16 mouse cellular contexts compared by ENCODE assay signal in the genomic region with DNA sequence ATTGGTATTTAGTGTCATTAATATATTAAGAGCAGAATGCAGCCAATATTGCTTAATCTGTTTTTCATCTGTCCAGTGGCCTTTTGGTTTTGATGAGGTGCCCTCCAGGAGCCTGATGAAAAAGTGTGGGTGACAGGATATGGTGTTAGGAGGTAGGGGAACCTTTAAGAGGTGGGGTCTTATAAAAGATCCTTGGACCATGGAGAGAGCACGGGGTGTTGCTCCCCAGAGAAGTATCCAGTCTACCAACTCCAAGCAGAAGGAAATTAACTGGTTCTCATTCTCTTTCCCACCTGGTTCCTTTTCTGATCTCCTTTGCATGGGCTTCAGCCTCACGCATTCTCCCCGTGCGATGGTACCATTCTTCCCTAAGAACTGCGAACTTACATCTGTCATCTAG.
"Had no signal": no experiment of that assay in that cellular context is flagged by ENCODE, and none has a peak within 500 bp of the region (broad histone marks: within the 10 kb centered on the region; RNA-seq: fewer than 3 reads in every experiment).

No protein-coding gene starts in this region.

- H3K4me3 ChIP-seq: neural tube, embryonic 13.5 days; neural tube, embryonic 15.5 days; stomach, embryonic 15.5 days had no signal

- H3K27ac ChIP-seq: neural tube, embryonic 13.5 days; neural tube, embryonic 15.5 days; stomach, embryonic 15.5 days; stomach, postnatal 0 days had no signal

- DNase-seq: retina, postnatal 1 day; right cerebral cortex, adult 18-20 months; right cerebral cortex, postnatal 14 days; right cerebral cortex, postnatal 25 days; right cerebral cortex, postnatal 4 days; spleen, adult 18-20 months; thymus, adult 18-20 months; thymus, adult 2 months; thymus, postnatal 14 days; thymus, postnatal 25 days; thymus, postnatal 36 days; thymus, postnatal 4 days had no signal

- H3K4me1 ChIP-seq: neural tube, embryonic 13.5 days; neural tube, embryonic 15.5 days; stomach, embryonic 15.5 days had no signal

- H3K27me3 ChIP-seq: neural tube, embryonic 13.5 days; neural tube, embryonic 15.5 days; stomach, embryonic 15.5 days had no signal

- H3K36me3 ChIP-seq: neural tube, embryonic 13.5 days; neural tube, embryonic 15.5 days; stomach, embryonic 15.5 days had no signal

- H3K9me3 ChIP-seq: neural tube, embryonic 13.5 days; neural tube, embryonic 15.5 days; stomach, embryonic 15.5 days had no signal
